Mouse (Mus musculus) CD4-positive helper T cell, adult 2 months (primary cell): ENCODE results near the gene Abca5.

Experiments used
- DNase-seq: peaks from one replicate; pipeline ENCODE4 v3.0.0-alpha.2; 2012; ENCODE audit warnings: low read depth, missing footprints, low spot score

Gene Abca5

GRCm38 (mm10) chr11:110303411-110303810 lies 34.1 kb downstream of the Abca5 start:
- DNase-seq, result no peak

GRCm38 (mm10) chr11:110297917-110298533 lies 39.5 kb downstream of the Abca5 start:
- DNase-seq, result no peak

- no peak for DNase-seq
Observed at GRCm38 (mm10) chr11:110290586-110290985, 46.9 kb downstream of the Abca5 start.

- DNase-seq, result no peak
Observed at GRCm38 (mm10) chr11:110288423-110288822, 49.1 kb downstream of the Abca5 start.

- no peak for DNase-seq
Observed at GRCm38 (mm10) chr11:110287694-110288093, 49.8 kb downstream of the Abca5 start.

GRCm38 (mm10) chr11:110286331-110286730 lies 51.2 kb downstream of the Abca5 start:
- DNase-seq, result no peak

- no peak for DNase-seq
Observed at GRCm38 (mm10) chr11:110284849-110285248, 52.7 kb downstream of the Abca5 start.

GRCm38 (mm10) chr11:110284185-110284787 lies 53.2 kb downstream of the Abca5 start:
- DNase-seq, result no peak

- DNase-seq, result no peak
Observed at GRCm38 (mm10) chr11:110274794-110275193, 62.7 kb downstream of the Abca5 start.

GRCm38 (mm10) chr11:110271745-110272144 lies 65.8 kb downstream of the Abca5 start:
- peak; percentile 69 for DNase-seq

GRCm38 (mm10) chr11:110268244-110268844 lies 69.2 kb downstream of the Abca5 start:
- DNase-seq, result peak; percentile 83

GRCm38 (mm10) chr11:110267232-110267631 lies 70.3 kb downstream of the Abca5 start:
- no peak for DNase-seq

GRCm38 (mm10) chr11:110266757-110267156 lies 70.8 kb downstream of the Abca5 start:
- no peak for DNase-seq

- DNase-seq, result no peak
Observed at GRCm38 (mm10) chr11:110261867-110262266, 75.6 kb downstream of the Abca5 start.

GRCm38 (mm10) chr11:110257911-110258310 lies 79.6 kb downstream of the Abca5 start:
- DNase-seq, result no peak

- no peak for DNase-seq
Observed at GRCm38 (mm10) chr11:110257061-110257460, 80.5 kb downstream of the Abca5 start.

- no peak for DNase-seq
Observed at GRCm38 (mm10) chr11:110252256-110252655, 85.3 kb downstream of the Abca5 start.

GRCm38 (mm10) chr11:110251534-110251933 lies 86.0 kb downstream of the Abca5 start, which contains the start of gene Abca6:
TSS of gene Abca6 (minus strand) at chr11:110251776.
- DNase-seq, result no peak

- no peak for DNase-seq
Observed at GRCm38 (mm10) chr11:110244730-110245129, 92.8 kb downstream of the Abca5 start.

GRCm38 (mm10) chr11:110237466-110237865 lies 100.0 kb downstream of the Abca5 start:
- DNase-seq, result no peak

GRCm38 (mm10) chr11:110232975-110233374 lies 104.5 kb downstream of the Abca5 start:
- DNase-seq, result no peak
